Mouse (Mus musculus): Measurements from ENCODE around the gene Asb13. TPM values are rescaled to one million over a fixed set of nuclear protein-coding genes. Genes with fewer than 3 reads are reported as not detected.
A peak's percentile ranks its signal among the peaks of the same experiment; 100 is the strongest.

The Asb13 gene
- total RNA-seq (2021) = 10 to 100 TPM; 14.6 to 16.9 TPM
- long read RNA-seq, experiment 1, full-length matches to known transcripts = 15 of 20 reads
- long read RNA-seq, experiment 1, partial matches to known transcripts = 1 of 20 reads
- long read RNA-seq, experiment 1, other reads (novel, unspliced or antisense) = 4 of 20 reads
- long read RNA-seq, experiment 2, full-length matches to known transcripts = 23 of 29 reads
- long read RNA-seq, experiment 2, partial matches to known transcripts = 2 of 29 reads
- long read RNA-seq, experiment 2, other reads (novel, unspliced or antisense) = 4 of 29 reads

DNA sequence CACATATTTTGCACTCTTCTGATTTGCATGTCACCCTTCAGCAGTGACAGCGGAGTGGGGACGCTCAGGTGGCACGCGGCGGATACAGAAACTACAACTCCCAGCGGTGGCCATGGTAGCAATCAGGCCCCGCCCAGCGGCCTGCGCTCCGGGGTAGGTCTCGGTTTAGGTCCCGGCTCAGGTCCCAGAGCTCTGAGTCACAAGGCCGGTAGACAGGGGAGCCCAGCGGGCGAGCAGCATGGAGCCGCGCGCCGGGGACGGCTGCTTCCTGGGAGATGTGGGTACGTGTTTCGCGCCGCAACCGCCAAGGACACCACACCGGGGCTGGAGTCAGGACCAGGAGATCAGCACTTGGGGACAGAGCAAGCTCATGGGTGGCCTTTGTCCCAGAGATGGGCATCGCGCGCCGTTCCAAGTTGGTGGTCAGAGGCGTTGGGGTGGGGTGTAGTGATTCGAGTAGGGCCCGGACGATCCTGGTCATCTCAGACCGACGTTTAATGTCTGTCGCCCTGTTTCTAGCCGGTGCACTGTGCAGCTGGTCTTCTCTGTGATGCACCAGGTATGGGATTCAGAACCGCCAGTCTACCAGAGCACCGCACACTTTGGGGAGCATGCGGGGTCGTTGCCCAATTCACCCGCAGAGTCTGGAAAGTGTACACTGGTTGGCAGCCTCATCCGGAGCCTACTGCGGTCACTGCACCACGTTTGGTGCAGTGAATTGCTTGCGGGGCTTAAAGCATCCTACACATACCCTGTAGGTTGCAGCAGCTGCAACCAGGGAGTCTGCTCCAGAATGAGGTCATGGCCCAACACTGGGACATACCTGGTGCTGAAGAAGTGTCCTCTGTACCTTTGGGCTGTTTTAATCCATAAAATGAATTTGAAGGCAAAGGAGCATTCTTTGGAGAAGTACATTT, at the start of gene Asb13:
TSS of gene Asb13 (plus strand) at position 138 of the 917 bp plus-strand sequence.
- DNase-seq (ENCODE audit: low spot score in 2 of 2) = peak; percentile 53 to 76

DNA sequence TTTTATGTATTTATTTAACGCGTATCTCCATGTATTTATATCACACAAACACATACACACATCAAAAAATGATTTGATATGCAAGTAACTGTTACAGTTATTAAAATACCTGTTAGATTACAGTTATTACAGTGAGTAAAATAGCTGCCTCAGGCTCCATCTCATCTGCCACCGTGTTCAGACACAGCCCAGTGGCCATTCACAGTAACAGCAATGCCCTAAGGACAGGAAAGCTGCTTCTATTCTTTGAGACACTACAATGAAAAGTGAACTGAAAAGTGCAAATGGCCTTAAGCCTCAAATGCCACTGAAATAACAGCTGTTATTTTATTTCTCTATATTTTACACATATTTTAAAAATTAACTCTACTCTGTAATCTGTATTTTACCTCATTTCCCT, 43.0 kb upstream of the Asb13 start:
- no peak for DNase-seq (ENCODE audit: low spot score in 2 of 2)

DNA sequence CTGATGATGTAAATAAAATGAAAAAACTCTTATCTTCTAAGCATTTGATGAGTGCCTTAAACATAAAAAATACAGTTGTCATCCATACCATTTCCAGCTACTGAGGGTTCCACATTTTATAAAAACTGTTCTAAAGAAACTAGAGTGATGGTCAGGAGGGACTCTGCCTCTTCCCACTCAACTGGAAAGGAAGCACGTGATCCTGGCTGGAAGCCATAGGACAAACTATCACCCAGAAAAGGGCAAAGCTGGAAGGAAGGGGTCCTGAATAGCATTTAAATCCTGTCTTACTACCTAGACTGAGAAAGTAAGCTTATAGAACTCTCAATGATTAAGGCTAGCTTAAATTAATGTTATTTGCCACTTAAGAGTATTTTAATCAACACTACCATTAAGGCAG, 39.5 kb upstream of the Asb13 start:
- no peak for DNase-seq (ENCODE audit: low spot score in 2 of 2)

DNA sequence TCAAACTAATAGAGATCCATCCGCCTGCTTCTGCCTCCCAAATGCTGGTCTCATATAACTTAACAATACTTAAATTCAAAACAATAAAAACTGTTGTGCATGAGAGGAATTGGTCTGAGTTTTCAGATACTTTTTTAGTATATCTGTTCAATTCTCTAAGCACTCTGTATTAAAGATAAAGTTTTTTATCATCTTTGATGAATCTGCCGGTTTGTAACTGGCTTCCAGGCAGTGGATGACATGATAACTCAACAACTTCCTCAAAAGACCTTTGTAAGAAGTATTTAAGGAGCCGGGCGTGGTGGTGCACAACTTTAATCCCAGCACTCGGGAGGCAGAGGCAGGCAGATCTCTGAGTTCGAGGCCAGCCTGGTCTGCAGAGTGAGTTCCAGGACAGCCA, 37.6 kb upstream of the Asb13 start:
- no peak for DNase-seq (ENCODE audit: low spot score in 2 of 2)

DNA sequence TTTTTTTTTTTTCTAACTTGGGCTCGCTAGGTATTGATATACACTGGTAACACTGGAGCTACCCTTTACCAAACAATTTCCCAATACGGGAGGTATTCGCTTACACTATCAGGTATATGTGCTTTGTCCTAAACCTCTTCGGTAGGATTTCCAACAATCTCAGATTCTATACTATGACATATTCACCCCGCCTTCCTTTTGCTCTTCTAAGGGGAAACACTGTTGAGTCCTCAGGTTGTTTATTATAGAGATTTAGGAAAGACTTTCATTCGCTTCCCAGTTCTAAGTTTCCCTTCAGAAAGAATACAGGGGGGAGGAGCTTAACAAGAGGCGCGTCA, 24.1 kb upstream of the Asb13 start:
- no peak for DNase-seq (ENCODE audit: low spot score in 2 of 2)

DNA sequence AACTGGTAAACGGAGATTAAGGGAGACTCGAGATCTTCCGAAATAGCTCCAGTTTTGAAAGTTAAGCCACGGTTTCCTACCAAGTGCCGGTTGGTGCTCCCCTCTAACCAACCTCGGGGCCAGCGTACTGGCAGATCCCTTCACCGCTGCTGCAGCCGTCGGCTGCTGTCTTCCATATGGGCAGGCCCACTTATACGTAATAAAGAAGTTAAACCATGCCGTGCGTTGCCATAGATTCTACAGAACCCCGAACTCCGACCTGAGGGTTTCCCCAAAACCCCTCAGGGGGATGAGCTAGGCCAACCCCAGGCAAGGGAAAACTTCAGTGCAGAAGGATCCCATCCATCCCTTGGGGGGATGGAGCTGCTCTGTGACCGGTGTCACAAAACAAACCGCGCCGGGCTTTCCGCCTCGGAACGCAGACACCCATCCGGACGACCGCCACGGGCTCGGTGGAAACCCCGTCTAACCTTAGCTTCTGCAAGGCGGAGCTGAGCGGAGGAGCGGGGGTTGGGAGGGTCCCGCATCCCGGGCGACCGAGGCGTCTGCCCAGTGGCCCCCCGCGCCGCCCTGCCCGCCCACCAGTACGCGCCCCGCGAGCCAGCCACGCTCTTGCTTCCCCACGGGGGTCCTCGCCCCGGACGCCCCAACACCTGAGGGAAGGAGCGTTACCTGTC, 23.6 kb upstream of the Asb13 start:
- DNase-seq (ENCODE audit: low spot score in 2 of 2) = peak in 1 of 2 experiments; percentile 4

DNA sequence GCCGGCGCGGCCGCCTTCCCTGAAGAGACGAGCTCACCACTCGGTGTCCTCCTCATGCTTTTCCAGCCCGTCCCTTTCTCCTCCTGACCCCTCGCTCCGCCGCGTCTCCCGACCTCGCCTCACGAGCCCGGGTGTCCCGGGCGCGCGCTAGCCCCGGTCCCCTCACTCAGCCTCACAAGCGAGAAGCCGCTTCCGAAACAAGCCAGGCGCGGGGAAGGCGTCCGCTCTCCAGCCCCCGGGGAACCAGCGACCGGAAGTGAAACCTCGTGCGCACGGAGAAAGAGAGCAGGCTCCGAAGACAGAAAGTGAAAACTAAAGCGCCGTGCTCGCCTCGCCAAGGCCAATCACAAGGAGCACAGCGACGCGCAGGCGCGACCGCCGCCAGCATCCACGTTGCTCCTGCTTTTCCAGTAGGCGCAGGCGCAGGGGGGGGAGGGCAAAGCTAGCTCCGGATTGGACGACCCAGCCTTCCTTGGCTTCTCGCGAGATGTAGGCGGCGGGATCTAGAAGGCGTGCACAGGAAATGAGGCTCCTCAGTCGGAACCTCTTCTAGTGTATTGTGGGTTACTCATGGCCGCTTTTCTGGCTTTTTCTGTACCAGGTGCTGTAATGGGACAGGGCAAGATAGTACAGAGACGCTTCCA, 22.9 kb upstream of the Asb13 start, which contains the start of gene Fam208b:
TSS of gene Fam208b (minus strand) at position 314 of the 644 bp plus-strand sequence.
- peak; percentile 87 to 91 for DNase-seq (ENCODE audit: low spot score in 2 of 2)

GRCm38 (mm10) chr13:3627139-3627538, 6.7 kb upstream of the Asb13 start:
- DNase-seq (ENCODE audit: low spot score in 2 of 2) = no peak

GRCm38 (mm10) chr13:3628102-3628501, 5.7 kb upstream of the Asb13 start:
- no peak for DNase-seq (ENCODE audit: low spot score in 2 of 2)

DNA sequence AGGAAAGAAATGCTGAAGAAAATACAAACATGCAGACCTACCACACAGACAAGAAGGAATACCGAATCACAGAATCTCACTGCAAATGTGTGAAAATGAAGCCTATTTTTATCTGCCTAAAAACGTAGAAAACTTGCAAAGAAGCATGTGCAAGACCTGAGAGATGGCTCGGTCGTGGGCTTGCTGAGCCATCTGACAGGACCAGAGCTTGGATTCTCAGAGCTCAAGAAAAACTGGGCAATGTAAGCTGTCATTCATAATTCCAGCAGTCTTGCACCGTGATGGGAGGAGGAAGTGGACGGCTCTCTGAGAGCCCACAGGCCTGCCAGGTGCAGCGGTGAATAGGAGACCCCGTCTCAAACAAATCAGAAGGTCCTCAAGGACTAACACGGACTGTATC, 1.3 kb upstream of the Asb13 start:
- no peak for DNase-seq (ENCODE audit: low spot score in 2 of 2)

- no peak for DNase-seq (ENCODE audit: low spot score in 2 of 2)
Observed at GRCm38 (mm10) chr13:3633131-3633530, 701 bp upstream of the Asb13 start.

DNA sequence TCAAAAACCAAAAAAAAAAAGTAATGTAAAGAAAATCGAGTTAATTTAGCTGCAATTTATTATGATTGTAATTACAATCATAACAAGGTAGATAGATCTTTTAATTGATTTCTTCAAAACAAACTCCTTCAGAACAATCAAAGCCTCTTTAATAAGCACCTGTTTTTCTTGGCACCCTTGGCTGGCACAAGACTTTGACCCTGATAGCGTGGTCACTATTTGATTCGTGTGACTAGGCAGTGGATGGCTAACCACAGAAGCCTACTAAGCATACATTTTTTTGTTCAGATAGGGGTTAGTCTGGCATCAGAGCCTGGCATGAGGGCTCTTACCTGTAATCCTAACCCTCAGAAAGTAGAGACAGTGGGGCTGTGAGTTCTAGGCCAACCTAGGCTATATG, 1.2 kb downstream of the Asb13 start:
- DNase-seq (ENCODE audit: low spot score in 2 of 2) = no peak

- no peak for DNase-seq (ENCODE audit: low spot score in 2 of 2)
Observed at GRCm38 (mm10) chr13:3636797-3637196, 3.0 kb downstream of the Asb13 start.

DNA sequence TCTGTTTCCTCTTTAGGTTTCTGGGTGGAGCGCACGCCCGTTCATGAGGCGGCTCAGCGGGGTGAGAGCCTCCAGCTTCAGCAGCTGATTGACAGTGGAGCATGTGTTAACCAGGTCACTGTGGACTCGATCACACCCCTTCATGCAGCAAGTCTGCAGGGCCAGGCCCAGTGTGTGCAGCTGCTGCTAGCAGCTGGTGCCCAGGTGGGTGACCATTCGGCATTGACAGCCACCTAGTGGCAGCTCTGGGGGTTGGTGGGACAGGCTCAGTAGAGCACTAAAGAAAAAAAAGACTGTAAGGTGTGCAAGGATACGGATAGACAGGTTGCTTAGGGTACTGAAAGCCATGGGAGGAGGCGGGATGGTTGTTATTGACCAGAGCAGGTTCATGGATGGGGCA, 8.2 kb downstream of the Asb13 start:
- no peak for DNase-seq (ENCODE audit: low spot score in 2 of 2)

DNA sequence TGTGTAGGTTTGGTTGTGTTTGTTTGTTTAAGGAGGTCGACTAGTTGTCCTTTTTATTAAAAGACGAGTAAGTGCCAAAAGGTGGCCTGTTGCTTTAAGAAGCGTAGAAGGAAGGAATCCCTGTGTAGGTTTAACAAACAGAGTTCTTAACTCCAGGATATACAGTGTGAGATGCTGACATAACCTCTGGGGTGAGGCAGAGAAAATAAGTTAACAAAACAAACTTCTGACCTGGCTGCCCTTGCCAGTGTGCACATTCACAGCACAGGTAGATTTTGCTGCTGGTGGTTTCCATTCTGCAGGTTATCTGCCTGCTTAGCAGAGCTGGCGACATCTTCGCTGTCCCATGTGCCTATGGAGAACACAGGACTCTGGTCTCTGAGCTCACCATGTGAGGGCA, 8.7 kb downstream of the Asb13 start:
- DNase-seq (ENCODE audit: low spot score in 2 of 2) = no peak

DNA sequence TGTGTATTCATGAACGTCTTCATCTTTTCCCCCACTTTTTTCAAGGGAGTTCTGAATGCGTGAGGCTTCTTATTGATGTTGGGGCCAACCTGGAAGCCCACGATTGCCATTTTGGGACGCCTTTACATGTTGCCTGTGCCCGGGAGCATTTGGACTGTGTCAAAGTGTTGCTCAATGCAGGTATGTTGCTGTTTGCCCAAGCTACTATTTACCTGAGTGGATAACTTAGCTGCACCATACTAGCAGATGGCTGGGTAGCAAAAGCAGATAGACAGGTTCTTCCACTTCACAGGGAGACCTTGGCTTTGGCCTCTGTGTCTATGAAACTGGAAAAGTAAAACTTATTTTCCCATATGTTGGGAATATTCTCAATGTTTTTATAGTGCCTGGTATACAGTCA, 11.0 kb downstream of the Asb13 start:
- DNase-seq (ENCODE audit: low spot score in 2 of 2) = no peak

GRCm38 (mm10) chr13:3645919-3646318, 12.1 kb downstream of the Asb13 start:
- no peak for DNase-seq (ENCODE audit: low spot score in 2 of 2)

DNA sequence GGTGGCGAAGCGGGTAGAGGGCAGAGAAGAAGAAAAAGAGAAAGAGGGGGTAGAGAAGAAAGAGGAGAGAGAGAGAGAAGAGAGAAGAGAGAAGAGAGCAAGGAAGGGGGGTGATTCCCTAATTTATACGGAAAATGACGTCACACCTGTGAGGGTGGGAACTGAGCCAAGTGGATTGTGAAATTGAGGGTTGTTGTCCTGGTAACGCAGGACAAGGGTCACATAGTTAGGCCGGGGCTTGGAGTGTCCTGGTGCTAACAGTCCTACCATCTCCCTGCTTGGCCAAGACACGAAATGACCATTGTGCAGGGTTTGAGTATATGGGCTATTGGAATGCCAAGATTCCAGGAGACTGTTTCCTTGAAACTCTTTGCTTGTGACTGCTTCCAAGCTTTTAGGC, 12.7 kb downstream of the Asb13 start:
- DNase-seq (ENCODE audit: low spot score in 2 of 2) = no peak

GRCm38 (mm10) chr13:3650569-3650968, 16.7 kb downstream of the Asb13 start:
- no peak for DNase-seq (ENCODE audit: low spot score in 2 of 2)

GRCm38 (mm10) chr13:3654432-3654831, 20.6 kb downstream of the Asb13 start:
- no peak for DNase-seq (ENCODE audit: low spot score in 2 of 2)
